Mouse (Mus musculus): ENCODE data around the gene Mrpl23.

- peak; percentile 87; the same call in 1 of the 2 replicates for TF ChIP-seq CTCF (IDR thresholded peaks at IDR 0.05; ENCODE audit: control insufficient read depth, insufficient read depth, insufficient replicate concordance, low read depth, low read length)
- peak; percentile 51 for TF ChIP-seq POLR2A (IDR thresholded peaks at IDR 0.05; ENCODE audit: control insufficient read depth, low read depth, low read length)
Observed at GRCm38 (mm10) chr7:142533059-142533855, 771 bp downstream of the Mrpl23 start.
